Mouse (Mus musculus) bone marrow macrophage, adult 2 months (primary cell): ENCODE measurements around the gene Poldip2.

Source experiments
- CTCF ChIP-seq: IDR thresholded peaks from 2 replicates; pipeline ENCODE4 v1.5.1; 2012; ENCODE audit warnings: low read depth, mild to moderate bottlenecking, low read length, moderate library complexity
- POLR2A ChIP-seq: IDR thresholded peaks from 2 replicates; pipeline ENCODE4 v1.6.1; 2012; ENCODE audit warnings: mild to moderate bottlenecking, low read depth, low read length, borderline replicate concordance

DNA sequence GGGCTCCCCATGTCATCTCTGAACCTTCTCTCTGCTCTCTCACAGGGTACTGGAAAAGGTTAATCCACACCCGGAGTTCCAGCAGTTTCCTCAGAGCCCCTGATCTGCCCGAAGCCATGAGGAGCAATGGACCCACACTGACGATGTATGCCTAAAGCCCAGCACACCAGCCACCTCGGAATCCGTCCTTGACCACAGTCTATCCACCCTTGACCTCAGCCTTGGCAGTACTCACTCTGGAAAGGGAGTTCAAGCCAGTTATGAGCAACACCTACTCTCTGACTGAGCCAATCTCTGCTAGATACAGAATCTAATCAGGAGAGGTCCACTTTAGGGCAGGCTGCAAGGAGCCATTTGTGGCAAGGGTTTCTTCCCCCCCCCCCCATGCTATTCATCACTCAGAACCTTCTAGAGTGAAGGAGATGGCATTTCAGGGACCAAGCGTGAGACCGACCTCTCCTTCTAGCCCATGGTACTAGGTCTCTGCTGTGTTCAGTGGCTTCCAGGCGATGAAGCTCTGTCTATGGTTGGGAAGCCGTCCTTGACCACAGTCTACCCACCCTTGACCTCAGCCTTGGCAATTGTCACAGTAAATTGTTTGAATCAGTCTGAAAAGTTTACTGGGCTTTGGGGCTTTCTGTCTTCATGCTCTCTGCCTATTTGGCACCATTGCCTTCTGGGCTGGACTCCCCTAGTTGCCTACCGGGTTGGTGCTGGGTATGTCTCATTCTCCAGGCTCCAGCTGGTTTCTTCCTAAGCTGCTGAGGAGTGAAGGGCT is 40.5 kb upstream of the Poldip2 start:
- TF ChIP-seq POLR2A (no peak), CTCF (no peak)
